Mouse (Mus musculus) liver, adult (tissue): ENCODE measurements around the gene C1qtnf1.

Experiments
- GATA4 ChIP-seq: IDR thresholded peaks from 2 replicates; pipeline ENCODE4 v1.6.1; 2014; ENCODE audit warnings: mild to moderate bottlenecking, low read length; ENCODE audit not compliant: insufficient replicate concordance

Gene C1qtnf1

DNA sequence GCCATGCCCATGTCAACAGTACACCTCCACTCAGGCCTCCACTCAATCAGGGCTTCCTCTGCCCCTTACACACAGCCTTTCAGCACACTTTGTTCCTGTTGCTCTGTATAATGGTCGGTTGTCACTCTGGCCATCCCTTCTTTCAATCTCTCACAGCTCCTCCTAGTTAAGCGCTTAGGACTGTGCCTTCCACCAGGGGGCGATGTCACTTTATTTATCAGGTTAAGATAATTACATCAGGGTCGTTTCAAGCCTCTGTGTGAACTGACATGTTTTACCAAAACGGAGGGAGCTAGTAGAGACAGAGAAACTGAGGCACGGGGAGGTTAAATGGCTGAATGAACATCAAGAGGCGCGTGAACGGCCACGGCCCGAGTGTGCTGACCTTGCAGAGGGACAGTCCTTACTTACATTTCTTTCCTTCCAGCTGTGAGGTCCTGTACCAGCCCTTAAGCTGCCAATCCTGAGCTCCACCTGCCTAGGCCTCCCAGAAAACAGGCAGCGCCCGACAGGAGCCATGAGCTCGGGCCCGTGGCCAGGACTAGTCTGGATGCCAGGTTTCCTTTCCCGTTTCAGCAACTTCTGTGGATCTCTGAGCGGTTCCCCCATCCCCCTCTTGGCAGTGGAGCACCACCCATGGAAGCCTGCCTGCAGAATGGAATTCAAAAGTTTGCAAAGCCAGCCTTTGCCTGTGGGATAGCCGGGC lies 4.6 kb upstream of the C1qtnf1 start:
- no peak for TF ChIP-seq GATA4

DNA sequence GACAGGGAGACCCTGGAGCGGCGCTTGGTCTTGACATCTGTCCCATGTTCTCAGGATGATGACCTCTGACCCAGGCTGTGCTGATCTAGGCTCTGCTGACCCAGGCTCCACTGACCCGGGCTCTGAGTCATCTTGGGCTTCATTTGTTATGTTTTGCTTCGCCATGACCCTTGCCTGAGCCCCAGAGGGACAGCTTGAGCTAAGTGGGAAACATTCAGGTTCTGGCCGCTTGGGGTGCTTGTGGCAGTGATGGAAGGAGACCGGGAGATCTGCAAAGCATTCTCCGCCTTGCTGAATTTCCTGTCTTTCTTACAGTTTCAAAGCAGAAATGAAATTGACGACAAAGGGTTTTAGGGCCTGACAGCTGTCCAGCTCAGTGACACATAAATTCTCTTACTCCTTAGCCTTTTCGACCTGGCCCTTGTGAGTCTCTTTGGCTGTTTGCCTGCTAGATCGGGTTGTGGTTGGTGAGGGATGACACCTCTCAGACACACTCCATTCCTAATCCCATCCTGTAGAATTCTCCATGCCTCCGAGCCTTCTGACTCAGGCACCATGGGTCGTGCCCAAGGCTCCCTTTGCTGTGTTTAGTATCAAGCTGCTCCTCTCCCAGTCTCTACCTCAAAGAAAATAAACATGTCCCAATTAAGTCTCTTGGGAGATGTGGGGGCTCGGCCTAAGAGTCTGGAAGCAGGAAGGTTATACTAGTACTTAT lies 3.2 kb upstream of the C1qtnf1 start:
- TF ChIP-seq GATA4: peak; percentile 41; the same call in 1 of the 2 replicates

DNA sequence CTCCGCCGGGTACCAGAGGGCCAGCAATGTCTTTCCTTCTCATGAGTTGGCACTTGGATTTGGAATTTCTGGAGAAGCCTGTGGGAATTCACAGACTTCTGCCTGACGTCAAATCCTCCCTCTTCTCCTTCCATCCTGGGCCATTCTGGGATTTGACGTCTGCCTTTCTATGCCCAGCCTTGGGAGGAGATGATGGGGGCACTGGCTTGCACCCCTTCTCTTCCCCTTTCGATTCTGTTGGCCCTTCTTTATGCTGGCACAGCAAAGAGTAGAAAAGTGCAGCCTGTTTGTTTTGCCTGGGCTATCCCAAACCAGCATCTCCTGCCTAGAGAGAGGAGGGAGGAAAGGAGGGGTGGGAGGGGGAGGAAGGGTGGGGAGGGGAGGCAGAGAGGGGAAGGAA lies 1.2 kb upstream of the C1qtnf1 start:
- TF ChIP-seq GATA4: no peak

DNA sequence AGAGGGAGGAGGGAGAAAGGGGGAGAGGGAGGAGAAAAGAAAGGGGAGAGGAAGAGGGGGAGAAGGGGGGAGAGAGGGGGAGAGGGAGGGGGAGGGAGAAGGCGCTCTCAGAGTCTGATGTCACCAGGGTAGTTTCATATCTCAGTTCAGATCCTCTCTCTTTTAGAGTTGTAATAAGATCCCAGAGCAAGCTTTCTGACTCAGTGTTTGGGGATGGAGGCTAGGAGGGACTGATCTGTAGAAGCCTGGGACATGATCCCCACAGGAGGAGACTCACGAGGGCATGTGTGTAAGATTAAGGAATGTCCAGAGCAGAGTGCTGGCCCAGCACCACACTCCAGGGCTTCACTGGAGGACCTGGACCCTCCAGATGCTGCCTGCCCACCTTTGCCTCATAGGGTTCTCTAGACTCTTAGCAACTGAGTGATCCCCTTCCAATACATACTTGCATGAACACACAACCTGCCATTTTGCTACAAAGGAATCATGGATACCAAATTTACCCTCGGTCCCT lies 680 bp upstream of the C1qtnf1 start:
- TF ChIP-seq GATA4: no peak

DNA sequence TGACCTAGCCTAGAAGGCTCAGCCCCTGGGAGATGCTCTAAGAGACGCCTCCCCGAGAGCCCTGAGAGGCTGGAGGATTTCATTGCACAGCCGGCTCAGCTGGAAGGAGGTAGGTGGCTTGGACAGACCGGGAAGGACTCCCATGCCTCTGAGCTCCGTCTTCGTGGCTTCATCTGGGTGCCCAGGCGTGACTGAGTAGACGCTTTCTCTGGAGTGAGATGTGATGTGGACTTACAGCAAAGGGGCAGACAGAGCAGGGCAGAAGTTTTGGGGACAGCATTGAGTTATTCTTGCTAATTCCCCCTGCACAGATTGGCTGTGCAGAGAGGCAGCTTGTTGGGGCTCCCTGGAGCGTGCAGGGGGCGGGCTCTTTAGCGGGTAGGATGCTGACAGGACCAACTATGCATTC lies 461 bp downstream of the C1qtnf1 start:
- no peak for TF ChIP-seq GATA4

- TF ChIP-seq GATA4: no peak
These were observed 1.1 kb downstream of the C1qtnf1 start for GRCm38 (mm10) chr11:118428944-118429709.

GRCm38 (mm10) chr11:118430291-118430885 lies 2.4 kb downstream of the C1qtnf1 start:
- no peak for TF ChIP-seq GATA4

DNA sequence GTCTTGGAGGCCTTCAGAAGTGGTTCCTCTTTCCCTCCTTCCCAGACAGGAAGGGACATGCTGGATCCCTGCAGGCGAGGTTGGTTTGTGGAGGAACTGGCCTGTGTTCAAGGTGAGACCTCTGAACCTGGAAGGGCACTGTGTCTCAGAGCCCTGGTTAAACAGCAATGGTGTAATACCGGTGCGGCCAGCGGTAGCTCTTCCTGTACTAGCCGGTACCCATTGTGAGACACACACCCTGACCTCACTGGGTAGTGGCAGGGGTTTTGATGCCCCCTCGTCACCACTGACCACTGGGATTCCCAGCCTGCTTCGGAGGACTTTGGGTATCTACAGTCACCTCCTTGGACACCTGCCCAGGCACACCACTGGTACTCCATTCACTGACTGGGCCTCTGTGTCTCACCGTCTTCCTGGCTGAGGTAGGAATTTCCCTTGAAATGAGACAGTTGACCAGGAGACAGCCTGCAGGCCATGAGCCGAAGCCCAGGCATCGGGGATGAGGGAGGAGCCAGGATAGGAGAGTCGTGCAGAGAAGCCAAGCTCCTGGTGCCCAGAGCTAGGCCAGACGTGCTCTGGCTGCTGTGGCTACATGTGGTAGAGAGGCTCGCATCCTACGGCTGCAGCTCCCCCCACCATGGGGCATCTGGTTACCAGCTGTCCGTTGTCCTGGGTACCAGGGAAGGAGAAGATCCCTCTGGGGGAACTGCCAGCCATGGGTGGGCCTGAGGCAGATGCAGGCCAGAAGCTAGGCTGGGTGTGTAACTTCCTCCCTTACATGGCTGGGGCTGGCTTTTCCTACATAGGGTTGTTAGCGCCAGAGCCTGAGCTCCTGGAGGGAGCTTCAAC lies 3.3 kb downstream of the C1qtnf1 start:
- TF ChIP-seq GATA4: no peak

DNA sequence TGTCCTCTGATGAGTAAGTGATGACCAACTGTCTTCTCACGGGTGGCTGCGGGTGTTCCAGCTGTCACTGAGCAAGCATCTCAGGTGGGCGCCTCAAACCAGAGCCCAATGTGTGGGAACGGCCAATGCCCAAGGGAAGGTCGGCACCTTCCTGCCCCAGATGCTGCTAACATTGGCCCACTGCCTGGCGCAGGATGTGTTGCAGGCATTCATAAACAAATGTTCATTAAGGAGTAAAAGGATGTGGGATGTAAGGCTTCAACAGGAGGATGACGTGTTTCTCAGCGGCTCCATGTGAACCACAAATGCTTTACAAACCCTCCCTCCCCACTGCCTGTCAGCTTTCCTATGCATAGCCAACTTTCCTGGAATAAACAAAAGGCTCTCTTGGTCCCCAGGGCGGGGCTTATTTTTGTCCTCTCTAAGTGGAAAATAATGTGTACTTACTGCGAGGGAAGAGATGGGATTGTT lies 5.4 kb downstream of the C1qtnf1 start:
- TF ChIP-seq GATA4: no peak

GRCm38 (mm10) chr11:118434093-118434492 lies 6.1 kb downstream of the C1qtnf1 start:
- TF ChIP-seq GATA4: no peak

DNA sequence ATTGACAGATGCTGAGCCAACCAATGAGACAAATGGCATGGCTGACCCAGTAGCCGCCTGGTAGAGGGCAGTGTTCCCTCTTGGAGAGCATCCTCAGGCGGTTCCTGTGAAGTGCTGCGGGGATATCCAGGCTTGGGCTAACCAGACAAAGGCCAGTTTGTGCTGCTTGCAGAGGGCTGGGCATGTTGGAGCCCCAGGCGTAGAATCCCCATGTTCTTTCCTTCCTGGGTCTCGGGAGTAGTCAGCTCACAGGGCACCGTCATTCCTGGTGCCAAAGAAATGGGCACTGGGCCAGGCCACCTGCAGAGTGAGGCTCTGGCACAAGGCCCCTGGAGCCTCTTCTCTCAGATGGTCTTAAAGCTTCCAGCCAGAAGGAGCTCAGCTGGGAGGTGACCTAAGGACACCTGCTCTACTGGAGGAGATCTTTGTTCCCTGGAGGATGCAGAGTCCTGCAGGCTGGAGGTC lies 8.5 kb downstream of the C1qtnf1 start:
- no peak for TF ChIP-seq GATA4

GRCm38 (mm10) chr11:118438665-118439414 lies 10.8 kb downstream of the C1qtnf1 start:
- peak; percentile 75; the same call in 1 of the 2 replicates for TF ChIP-seq GATA4

DNA sequence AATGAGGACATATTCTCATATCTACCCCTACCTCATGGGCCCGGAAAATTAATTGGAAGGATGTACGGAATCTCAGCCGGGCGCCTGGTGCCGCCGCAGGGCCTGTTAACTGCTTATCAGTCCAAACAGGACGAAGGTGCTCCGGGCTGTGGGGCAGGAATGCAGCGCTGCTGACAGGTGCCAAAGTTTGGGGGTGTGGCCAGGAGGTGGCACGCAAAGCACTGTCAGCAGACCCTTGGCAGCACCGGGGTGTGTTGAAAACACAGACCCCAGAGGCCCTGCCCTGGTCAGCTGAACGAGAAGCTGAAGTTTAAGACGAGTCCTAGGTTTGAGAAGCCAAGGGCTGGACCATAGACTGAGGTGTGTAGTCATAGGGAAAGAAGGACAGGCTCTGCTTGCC lies 14.7 kb downstream of the C1qtnf1 start:
- peak; percentile 65; the same call in 1 of the 2 replicates for TF ChIP-seq GATA4
